Mouse (Mus musculus) kidney, adult 2 months (tissue): ENCODE measurements around the gene Kalrn. TPM values are rescaled to one million over a fixed set of nuclear protein-coding genes. Genes with fewer than 3 reads are reported as not detected.

Experiments
- DNase-seq: peaks from one replicate; pipeline ENCODE4 v3.0.0; 2021
- H3K27ac ChIP-seq: fragments of 200-500 bp; 2 replicates; pipeline ENCODE4 v1.5.1; 2012; ENCODE audit warnings: low read depth, low read length, control low read depth, inconsistent platforms; ENCODE audit not compliant: insufficient read depth
- H3K27me3 ChIP-seq: fragments of 200-500 bp; replicated peaks from 2 replicates; pipeline ENCODE4 v1.6.1; 2012; ENCODE audit warnings: mild to moderate bottlenecking, moderate library complexity, low read length, inconsistent platforms; ENCODE audit not compliant: control insufficient read depth, insufficient read depth
- H3K36me3 ChIP-seq: fragments of 200-500 bp; 2 replicates; pipeline ENCODE4 v1.6.1; 2012; ENCODE audit warnings: mild to moderate bottlenecking, moderate library complexity, low read length, inconsistent platforms; ENCODE audit not compliant: control insufficient read depth, insufficient read depth
- H3K4me1 ChIP-seq: fragments of 200-500 bp; 2 replicates; pipeline ENCODE4 v1.6.1; 2011; ENCODE audit warnings: low read length; ENCODE audit not compliant: control insufficient read depth, insufficient read depth
- H3K4me3 ChIP-seq: fragments of 200-500 bp; 2 replicates; pipeline ENCODE4 v1.5.1; 2011; ENCODE audit warnings: mild to moderate bottlenecking, low read depth, low read length, control low read depth; ENCODE audit not compliant: insufficient read depth
- CTCF ChIP-seq: fragments of 200-500 bp; conservative IDR thresholded peaks from 2 replicates; pipeline ENCODE4 v1.5.1; 2011; ENCODE audit warnings: low read depth, mild to moderate bottlenecking, control low read depth, low read length, moderate library complexity, mixed read lengths; ENCODE audit not compliant: insufficient read depth, insufficient read length
- POLR2A ChIP-seq: fragments of 200-500 bp; IDR thresholded peaks from one replicate; pipeline ENCODE4 v1.6.1; 2011; ENCODE audit warnings: low read depth, low read length, control low read depth
- WGBS: fragments of 180-500 bp; shearing (Covaris S2); methylation state at CpG from one replicate; pipeline ENCODE4 v1.1.7; 2018; 5-methylcytosine and 5-hydroxymethylcytosine counted together
- polyA plus RNA-seq: library from polyadenylated mRNA; depleted of rRNA; stranded (reverse); fragments of >200 nt; gene quantifications from 2 replicates; pipeline ENCODE4 v1.2.3, GENCODE M21; 2012

Kalrn gene
- polyA plus RNA-seq, 1 experiment: 8.6 TPM

DNA sequence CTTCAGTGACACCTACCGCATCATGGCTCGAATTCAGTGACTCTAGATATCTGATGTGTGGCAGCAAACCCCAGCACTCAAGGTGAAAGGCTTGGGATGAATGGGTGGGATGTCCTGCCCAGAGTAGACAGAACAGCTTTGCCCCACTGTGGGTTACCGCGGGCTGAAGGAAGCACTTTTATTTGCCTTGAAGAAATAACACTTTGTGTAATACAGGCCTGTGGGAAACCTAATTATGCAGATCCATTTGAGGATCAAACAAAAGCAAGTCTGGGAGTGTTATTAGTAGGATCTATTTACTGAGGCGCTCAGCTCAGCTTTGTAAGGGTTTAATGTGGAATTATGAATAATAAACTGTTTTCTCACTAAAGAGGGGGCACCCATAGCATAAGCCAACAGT, 406.3 kb downstream of the Kalrn start:
- H3K4me3 ChIP-seq: no peak overlapping the region

DNA sequence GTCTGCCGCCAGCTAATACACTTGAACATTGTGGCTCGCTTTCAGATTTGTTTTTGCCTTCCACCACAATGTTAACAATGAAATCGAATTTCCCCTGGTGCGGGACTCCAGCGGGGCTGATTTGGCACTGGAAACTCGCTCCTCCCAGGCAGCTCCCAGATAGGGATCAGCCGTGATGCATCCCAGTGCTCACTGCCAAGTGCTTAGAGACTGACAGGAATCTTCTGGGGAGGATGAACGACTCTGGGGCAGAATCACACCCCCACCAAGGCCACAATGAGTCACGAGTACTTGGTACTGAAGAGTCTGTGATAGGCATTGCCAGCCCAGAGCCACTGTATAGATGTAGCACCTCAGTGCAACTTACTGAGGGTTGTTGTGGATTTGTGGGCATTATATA, 410.2 kb downstream of the Kalrn start:
- Histone ChIP-seq H3K4me1 (no peaks in the 10 kb centered on the region; the same call in 1 of the 2 replicates), H3K27ac (no peak overlapping the region), H3K27me3 (no peaks in the 10 kb centered on the region), H3K4me3 (no peak overlapping the region), H3K36me3 (no peaks in the 10 kb centered on the region)
- DNase-seq: no peak
- 82% methylated on average over 9 of the region's 9 CpGs for WGBS
- TF ChIP-seq POLR2A: no peak
- no peak for TF ChIP-seq CTCF

More for the DNA sequence above, 406.3 kb downstream of the Kalrn start:
- no peaks in the 10 kb centered on the region for H3K36me3 ChIP-seq
- H3K27ac ChIP-seq: no peak overlapping the region
- H3K27me3 ChIP-seq: no peaks in the 10 kb centered on the region
- DNase-seq: no peak
- H3K4me1 ChIP-seq: no peaks in the 10 kb centered on the region
- WGBS: 84% methylated on average over 5 of the region's 5 CpGs
- no peak for TF ChIP-seq POLR2A
- TF ChIP-seq CTCF: no peak

GRCm38 (mm10) chr16:34159576-34159975, 413.8 kb downstream of the Kalrn start:
- 75% methylated on average over 3 of the region's 3 CpGs for WGBS
- Histone ChIP-seq H3K27ac (no peak overlapping the region), H3K4me1 (no peaks in the 10 kb centered on the region; the same call in 1 of the 2 replicates), H3K4me3 (no peak overlapping the region), H3K36me3 (no peaks in the 10 kb centered on the region), H3K27me3 (no peaks in the 10 kb centered on the region)
- peak; percentile 89 for DNase-seq
- TF ChIP-seq CTCF (no peak), POLR2A (no peak)

DNA sequence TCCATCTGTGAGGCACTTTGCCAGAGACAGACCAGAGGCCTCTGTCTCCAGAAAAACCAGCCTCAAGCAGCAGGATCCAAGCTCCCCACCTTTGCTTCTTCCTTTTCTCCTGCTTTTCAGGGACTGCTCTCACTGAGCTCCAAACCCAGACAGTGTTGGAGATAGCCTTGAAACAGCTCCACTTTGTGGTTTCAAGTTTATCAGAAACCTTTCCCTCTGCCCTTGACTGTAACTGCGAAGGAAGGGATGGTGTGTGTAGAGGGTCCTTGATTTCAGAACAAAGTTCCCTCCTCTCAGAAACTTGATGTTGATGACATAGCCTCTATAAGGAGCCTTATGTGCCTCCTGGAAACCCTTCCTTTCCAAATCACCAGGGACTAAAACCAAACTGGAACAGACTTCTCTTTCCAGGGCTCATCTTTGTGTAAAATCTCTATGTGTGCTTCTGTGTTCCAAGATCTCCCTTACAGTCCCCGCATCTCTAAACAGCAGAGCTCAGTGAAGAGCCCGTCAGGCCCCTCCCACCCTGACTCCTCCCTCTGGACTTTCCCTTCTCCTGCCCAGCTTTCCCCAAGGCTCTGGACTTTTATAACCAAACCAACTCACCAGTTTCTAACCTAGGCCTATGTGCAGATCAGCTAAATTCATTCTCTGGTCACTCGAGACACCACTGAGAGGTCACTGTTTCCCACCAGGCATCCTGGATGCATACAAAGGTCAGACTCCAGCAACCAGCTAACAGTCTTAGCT, 415.8 kb downstream of the Kalrn start:
- Histone ChIP-seq H3K27me3 (no peaks in the 10 kb centered on the region), H3K36me3 (no peaks in the 10 kb centered on the region), H3K4me1 (no peaks in the 10 kb centered on the region; the same call in 1 of the 2 replicates), H3K27ac (no peak overlapping the region), H3K4me3 (no peak overlapping the region)
- 53% methylated on average over 4 of the region's 4 CpGs for WGBS
- TF ChIP-seq CTCF (no peak), POLR2A (no peak)
- peak; percentile 65 for DNase-seq

DNA sequence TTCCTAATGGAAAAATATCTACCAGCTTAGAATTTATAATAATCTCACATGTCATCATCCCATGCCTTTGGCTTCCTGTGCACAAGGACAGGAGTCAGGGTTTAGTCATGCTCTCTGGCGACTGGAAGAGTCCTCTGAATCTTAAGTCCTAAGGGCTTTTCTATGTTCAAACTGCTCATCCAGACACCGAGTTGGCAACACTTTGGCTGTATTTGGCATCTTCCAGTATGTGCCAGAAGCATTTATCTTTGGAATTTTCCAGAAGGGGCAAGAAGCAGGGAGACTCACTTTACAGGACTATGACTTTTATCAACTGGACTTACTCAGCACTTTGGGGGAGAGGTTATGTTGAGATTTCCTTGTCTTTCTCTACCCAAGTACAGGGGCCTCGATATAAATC, 417.6 kb downstream of the Kalrn start:
- Histone ChIP-seq H3K36me3 (no peaks in the 10 kb centered on the region), H3K4me3 (no peak overlapping the region), H3K27ac (no peak overlapping the region), H3K4me1 (no peaks in the 10 kb centered on the region; the same call in 1 of the 2 replicates), H3K27me3 (no peaks in the 10 kb centered on the region)
- TF ChIP-seq POLR2A (no peak), CTCF (no peak)
- DNase-seq: no peak
- WGBS: 85% methylated on average over 3 of the region's 3 CpGs

DNA sequence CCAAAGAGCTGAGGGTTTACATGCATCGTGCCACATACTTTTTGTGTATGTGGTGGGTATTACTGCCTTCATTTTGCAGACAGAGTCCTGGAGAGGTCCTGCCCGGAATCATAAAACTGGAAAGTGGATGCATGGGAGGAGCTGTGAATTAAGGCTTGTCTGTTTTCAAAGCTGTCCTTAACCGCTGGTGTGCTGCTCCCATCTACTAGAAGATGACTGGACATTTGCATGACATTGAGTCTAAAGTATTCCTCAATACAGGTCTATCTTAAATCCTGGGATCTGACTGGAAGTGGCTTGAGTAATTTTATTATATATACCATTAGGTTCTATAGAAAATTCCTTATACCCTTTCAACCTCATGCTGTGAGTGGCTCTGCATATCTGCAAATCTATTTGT, 418.4 kb downstream of the Kalrn start:
- Histone ChIP-seq H3K4me3 (no peak overlapping the region), H3K27ac (no peak overlapping the region), H3K27me3 (no peaks in the 10 kb centered on the region), H3K4me1 (no peaks in the 10 kb centered on the region; the same call in 1 of the 2 replicates), H3K36me3 (no peaks in the 10 kb centered on the region)
- 78% methylated on average over 3 of the region's 3 CpGs for WGBS
- no peak for DNase-seq
- no peak for TF ChIP-seq POLR2A
- TF ChIP-seq CTCF: no peak

GRCm38 (mm10) chr16:34151528-34152071, 421.7 kb downstream of the Kalrn start:
- H3K27ac ChIP-seq: no peak overlapping the region
- no peak for TF ChIP-seq POLR2A
- no peak for TF ChIP-seq CTCF
- H3K4me3 ChIP-seq: no peak overlapping the region
- H3K27me3 ChIP-seq: no peaks in the 10 kb centered on the region
- no peak for DNase-seq
- 72% methylated on average over 3 of the region's 3 CpGs for WGBS
- H3K4me1 ChIP-seq: no peaks in the 10 kb centered on the region
- H3K36me3 ChIP-seq: no peaks in the 10 kb centered on the region
